Mouse (Mus musculus) small intestine, adult 2 months (tissue): ENCODE results near the gene Olfr1357.

Experiments
- CTCF ChIP-seq: fragments of 200-500 bp; IDR thresholded peaks from 2 replicates; pipeline ENCODE4 v1.5.1; 2012; ENCODE audit warnings: low read depth, mild to moderate bottlenecking, control low read depth, inconsistent platforms, low read length, moderate library complexity, mixed read lengths; ENCODE audit not compliant: insufficient replicate concordance, insufficient read length; ENCODE audit errors: extremely low read depth
- POLR2A ChIP-seq: fragments of 200-500 bp; IDR thresholded peaks from 2 replicates; pipeline ENCODE4 v1.6.1; 2012; ENCODE audit warnings: low read depth, mild to moderate bottlenecking, control low read depth, inconsistent platforms, low read length, moderate library complexity

GRCm38 (mm10) chr10:78583939-78584338, 33.9 kb downstream of the Olfr1357 start:
- TF ChIP-seq POLR2A (no peak), CTCF (no peak)
